Mouse (Mus musculus) neural tube, embryonic 11.5 days (tissue): ENCODE data around the gene Cr2. TPM values are rescaled to one million over a fixed set of nuclear protein-coding genes. Genes with fewer than 3 reads are reported as not detected.

Experiments used
- polyA plus RNA-seq: library from polyadenylated mRNA; unstranded; fragments of >200 nt; fragmentation: Nextera tagmentation; extraction: Ambion mirVana; gene quantifications from 2 replicates; pipeline ENCODE4 v1.2.1, GENCODE M21; 2014

Cr2 gene
- polyA plus RNA-seq, 1 experiment from 2014 or later, result not detected

Other genes with a start within 250 kb of the Cr2 start
- gene Cd34, start 237.9 kb downstream of the Cr2 start, polyA plus RNA-seq, result 62.2 and 67.0 TPM in 2 replicates
- 0.50 and 0.64 TPM in 2 replicates for gene Cd46, start 84.5 kb downstream of the Cr2 start, polyA plus RNA-seq
- gene Cr1l, start 45.1 kb downstream of the Cr2 start, polyA plus RNA-seq, result 41.8 and 42.2 TPM in 2 replicates